Mouse (Mus musculus) thymus, adult 2 months (tissue): ENCODE results near the gene Crb1.

Source experiments
- CTCF ChIP-seq: fragments of 200-500 bp; IDR thresholded peaks from 2 replicates; pipeline ENCODE4 v1.5.1; 2012; ENCODE audit warnings: mild to moderate bottlenecking, control low read depth, low read length, moderate library complexity, borderline replicate concordance; ENCODE audit not compliant: control insufficient read depth, poor library complexity, insufficient read depth; ENCODE audit errors: extremely low read depth
- POLR2A ChIP-seq: fragments of 200-500 bp; IDR thresholded peaks from 2 replicates; pipeline ENCODE4 v1.6.1; 2012; ENCODE audit warnings: mild to moderate bottlenecking, low read length, control low read depth, moderate library complexity; ENCODE audit not compliant: control insufficient read depth, poor library complexity, insufficient read depth; ENCODE audit errors: extremely low read depth

DNA sequence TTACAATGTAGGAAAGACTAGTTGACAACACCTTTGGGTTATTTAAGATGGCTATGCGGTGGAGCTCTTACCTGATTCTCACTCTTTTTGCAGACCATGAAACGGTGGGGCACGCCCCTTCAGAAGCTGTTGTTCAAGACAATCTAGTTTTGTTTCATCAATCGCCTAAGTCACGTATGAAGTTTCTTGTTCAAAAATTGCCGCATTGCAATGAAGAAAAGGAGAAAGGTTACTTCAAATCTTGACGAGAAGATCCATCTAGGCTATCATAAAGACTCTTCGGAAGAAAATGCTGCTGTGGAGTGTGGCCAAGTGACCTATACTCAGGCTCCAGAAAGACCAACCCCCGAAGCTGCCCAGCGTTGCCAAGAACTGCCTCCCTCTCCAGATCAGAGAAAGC, 46.0 kb upstream of the Crb1 start:
- no peak for TF ChIP-seq CTCF
- no peak for TF ChIP-seq POLR2A
